Mouse (Mus musculus): ENCODE measurements at regions not wholly inside any gene's neighbourhood (a gene's known extent, or its start where the extent isn't known, plus 50 kb on each side); places are given as distances from the start of the nearest gene placed in this dataset.

DNA sequence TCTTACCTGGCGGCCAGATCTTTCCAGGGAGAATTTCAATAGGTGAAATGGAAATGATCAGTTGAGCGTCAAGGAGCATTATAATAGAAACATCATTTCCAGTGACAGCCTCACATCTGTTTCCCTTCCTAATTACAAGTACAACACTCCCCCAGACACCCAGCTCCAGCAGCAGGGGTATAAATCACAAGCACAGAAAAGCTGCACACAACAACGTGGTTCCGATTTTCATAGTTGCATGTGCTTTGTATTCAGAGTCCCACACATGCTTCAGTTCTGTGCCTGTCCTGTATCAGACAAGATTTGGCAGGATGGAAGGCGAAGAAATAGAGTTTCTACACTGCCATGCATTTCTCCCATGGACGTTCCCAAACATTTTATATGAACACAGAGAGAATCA, 215.7 kb downstream of the Hdgfl1 start:
- H3K4me2 ChIP-seq (ENCODE audit: low read depth, low read length) = no peak overlapping the region
- no peak for DNase-seq
- ATAC-seq = no peak
- H3K27ac ChIP-seq (ENCODE audit: low read depth) = no peak overlapping the region
- H3K9ac ChIP-seq (replicated peaks) = no peak overlapping the region
- no peaks in the 10 kb centered on the region for H3K9me3 ChIP-seq (ENCODE audit: low read length)
- no peaks in the 10 kb centered on the region for H3K4me1 ChIP-seq (ENCODE audit: insufficient read depth)
- H3K4me3 ChIP-seq (ENCODE audit: low read depth, low read length) = no peak overlapping the region
- no peaks in the 10 kb centered on the region for H3K27me3 ChIP-seq (ENCODE audit: insufficient read depth, low read length)
- TF ChIP-seq EP300 (IDR thresholded peaks at IDR 0.05; ENCODE audit: low read depth) (no peak), CTCF (IDR thresholded peaks at IDR 0.05; ENCODE audit: low read depth) (no peak)
- 67% methylated on average over 6 of the region's 6 CpGs for WGBS (ENCODE audit: insufficient replicate concordance)
- no peaks in the 10 kb centered on the region for H3K36me3 ChIP-seq (replicated peaks; ENCODE audit: insufficient read depth, low read length)

DNA sequence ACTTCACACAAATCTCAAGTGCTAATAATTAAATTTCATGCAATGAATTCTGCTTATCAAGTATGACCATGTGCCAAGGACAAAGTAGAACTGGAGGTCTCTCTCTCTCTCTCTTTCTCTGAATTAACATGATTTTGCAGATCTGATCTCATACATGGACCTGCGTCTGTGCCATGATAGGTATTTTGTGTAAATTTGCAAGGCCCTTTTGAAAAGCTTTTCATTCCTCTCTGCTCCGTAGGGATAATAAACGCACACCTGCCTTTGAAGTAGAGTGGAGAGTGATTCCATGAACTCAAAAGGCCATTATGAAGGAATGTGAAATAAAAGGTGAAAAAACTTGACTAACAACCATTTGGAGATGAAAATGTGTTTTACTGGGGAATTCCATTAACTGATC, 217.8 kb downstream of the Hdgfl1 start:
- Histone ChIP-seq H3K4me3 (ENCODE audit: low read depth, low read length) (no peak overlapping the region), H3K4me2 (ENCODE audit: low read depth, low read length) (no peak overlapping the region), H3K4me1 (ENCODE audit: insufficient read depth) (no peaks in the 10 kb centered on the region), H3K36me3 (replicated peaks; ENCODE audit: insufficient read depth, low read length) (no peaks in the 10 kb centered on the region), H3K27ac (ENCODE audit: low read depth) (no peak overlapping the region), H3K9me3 (ENCODE audit: low read length) (no peaks in the 10 kb centered on the region), H3K27me3 (ENCODE audit: insufficient read depth, low read length) (no peaks in the 10 kb centered on the region), H3K9ac (replicated peaks) (no peak overlapping the region)
- DNase-seq = no peak
- ATAC-seq = no peak
- TF ChIP-seq CTCF (IDR thresholded peaks at IDR 0.05; ENCODE audit: low read depth) = no peak
- TF ChIP-seq EP300 (IDR thresholded peaks at IDR 0.05; ENCODE audit: low read depth) = no peak
- 76% methylated on average over 3 of the region's 3 CpGs for WGBS (ENCODE audit: insufficient replicate concordance)

DNA sequence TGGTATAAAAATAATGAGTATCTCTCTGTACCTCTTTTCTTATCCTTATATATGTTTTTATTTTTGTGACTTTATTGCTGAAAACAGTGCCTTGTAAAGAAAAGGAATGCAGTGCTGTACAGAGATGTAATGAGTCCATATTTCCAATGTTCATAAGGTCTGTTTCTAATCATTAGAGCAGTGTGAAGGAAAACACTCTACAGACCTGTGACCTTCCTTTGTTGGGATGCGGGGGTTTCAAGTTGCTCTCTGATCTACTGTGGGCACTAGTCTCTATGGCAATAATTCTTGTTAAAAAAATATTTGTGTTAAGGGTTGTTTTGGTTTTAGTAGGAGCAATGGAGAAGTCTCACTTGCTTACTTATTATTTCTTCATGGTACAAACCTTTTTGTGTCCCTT, 231.0 kb downstream of the Hdgfl1 start:
- 64% methylated on average over 1 of the region's 1 CpGs for WGBS (ENCODE audit: insufficient replicate concordance)
- no peak for DNase-seq

DNA sequence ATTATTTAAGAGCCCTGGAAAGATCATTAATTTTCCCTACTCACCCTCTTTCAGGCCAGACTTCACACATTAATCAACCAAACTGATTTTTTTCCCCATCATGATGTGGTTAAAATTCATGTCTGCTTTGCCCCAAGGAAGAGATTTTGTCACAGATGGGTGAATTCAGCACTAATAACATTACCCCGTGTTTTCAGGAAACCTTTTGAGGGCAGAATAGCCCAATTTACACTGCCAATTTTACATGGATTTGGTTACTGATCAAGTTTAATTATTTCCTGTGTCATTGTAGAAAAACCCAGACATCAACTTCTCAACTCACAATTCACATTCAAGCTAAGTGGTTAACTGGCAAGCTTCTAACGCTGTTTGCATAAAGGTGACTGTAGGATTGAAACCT, 233.4 kb downstream of the Hdgfl1 start:
- 50% methylated on average over 2 of the region's 2 CpGs for WGBS (ENCODE audit: insufficient replicate concordance)
- Histone ChIP-seq H3K4me3 (ENCODE audit: low read depth, low read length) (no peak overlapping the region), H3K4me1 (ENCODE audit: insufficient read depth) (no peaks in the 10 kb centered on the region), H3K4me2 (ENCODE audit: low read depth, low read length) (no peak overlapping the region), H3K9me3 (ENCODE audit: low read length) (no peaks in the 10 kb centered on the region), H3K36me3 (replicated peaks; ENCODE audit: insufficient read depth, low read length) (no peaks in the 10 kb centered on the region), H3K27me3 (ENCODE audit: insufficient read depth, low read length) (no peaks in the 10 kb centered on the region), H3K9ac (replicated peaks) (no peak overlapping the region), H3K27ac (ENCODE audit: low read depth) (no peak overlapping the region)
- no peak for DNase-seq
- no peak for TF ChIP-seq CTCF (IDR thresholded peaks at IDR 0.05; ENCODE audit: low read depth)
- TF ChIP-seq EP300 (IDR thresholded peaks at IDR 0.05; ENCODE audit: low read depth) = no peak
- no peak for ATAC-seq

More for the DNA sequence above, 231.0 kb downstream of the Hdgfl1 start:
- H3K9ac ChIP-seq (replicated peaks) = no peak overlapping the region
- no peak overlapping the region for H3K4me3 ChIP-seq (ENCODE audit: low read depth, low read length)
- H3K4me1 ChIP-seq (ENCODE audit: insufficient read depth) = no peaks in the 10 kb centered on the region
- H3K9me3 ChIP-seq (ENCODE audit: low read length) = no peaks in the 10 kb centered on the region
- no peak for ATAC-seq
- no peak overlapping the region for H3K27ac ChIP-seq (ENCODE audit: low read depth)
- no peak for TF ChIP-seq EP300 (IDR thresholded peaks at IDR 0.05; ENCODE audit: low read depth)
- TF ChIP-seq CTCF (IDR thresholded peaks at IDR 0.05; ENCODE audit: low read depth) = no peak
- H3K27me3 ChIP-seq (ENCODE audit: insufficient read depth, low read length) = no peaks in the 10 kb centered on the region
- H3K4me2 ChIP-seq (ENCODE audit: low read depth, low read length) = no peak overlapping the region
- no peaks in the 10 kb centered on the region for H3K36me3 ChIP-seq (replicated peaks; ENCODE audit: insufficient read depth, low read length)

DNA sequence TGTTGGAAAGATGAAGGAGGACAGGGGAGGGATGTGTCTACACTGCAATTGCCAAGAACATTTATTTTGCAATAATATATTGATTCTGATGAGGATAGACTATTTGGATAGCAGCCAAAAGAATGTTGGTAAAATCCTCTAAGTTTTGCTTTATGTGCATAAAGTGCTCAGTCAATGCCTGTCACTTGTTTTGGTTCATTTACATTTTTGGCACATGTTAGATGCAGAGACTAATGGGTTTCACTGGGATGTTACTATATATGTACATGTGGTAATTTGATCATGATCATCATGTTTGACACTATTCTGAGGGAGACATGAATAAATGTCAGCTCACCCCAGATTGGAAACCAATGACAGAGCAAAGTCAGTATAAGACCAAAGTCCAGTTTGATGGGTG, 237.2 kb downstream of the Hdgfl1 start:
- H3K4me3 ChIP-seq (ENCODE audit: low read depth, low read length) = no peak overlapping the region
- no peak overlapping the region for H3K4me2 ChIP-seq (ENCODE audit: low read depth, low read length)
- no peaks in the 10 kb centered on the region for H3K27me3 ChIP-seq (ENCODE audit: insufficient read depth, low read length)
- ATAC-seq (no peak), DNase-seq (no peak)
- no peak for TF ChIP-seq EP300 (IDR thresholded peaks at IDR 0.05; ENCODE audit: low read depth)
- no peak for TF ChIP-seq CTCF (IDR thresholded peaks at IDR 0.05; ENCODE audit: low read depth)
- H3K27ac ChIP-seq (ENCODE audit: low read depth) = no peak overlapping the region
- H3K36me3 ChIP-seq (replicated peaks; ENCODE audit: insufficient read depth, low read length) = no peaks in the 10 kb centered on the region
- no peak overlapping the region for H3K9ac ChIP-seq (replicated peaks)
- no peaks in the 10 kb centered on the region for H3K4me1 ChIP-seq (ENCODE audit: insufficient read depth)
- no peaks in the 10 kb centered on the region for H3K9me3 ChIP-seq (ENCODE audit: low read length)

DNA sequence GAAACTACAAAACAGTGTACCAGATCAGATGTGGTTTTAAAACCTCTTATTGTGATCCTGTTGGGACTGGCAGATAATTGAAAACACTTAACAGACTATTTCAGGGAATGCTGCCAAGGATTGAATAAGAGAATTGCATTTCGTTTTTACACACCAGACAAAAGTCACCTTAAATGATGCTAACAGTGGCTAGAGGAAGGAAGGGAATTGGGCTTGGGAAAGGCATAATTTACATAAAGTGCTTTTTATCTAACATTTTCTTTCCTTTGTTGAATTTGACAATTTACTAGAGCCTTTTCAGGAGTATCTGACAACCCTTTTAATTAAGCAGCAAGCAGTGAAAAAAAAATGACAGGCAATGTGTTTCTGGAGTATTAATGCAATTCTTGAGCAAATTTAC, 250.9 kb downstream of the Hdgfl1 start:
- no peak overlapping the region for H3K9ac ChIP-seq (replicated peaks)
- no peak for DNase-seq
- 47% methylated on average over 1 of the region's 1 CpGs for WGBS (ENCODE audit: insufficient replicate concordance)
- TF ChIP-seq EP300 (IDR thresholded peaks at IDR 0.05; ENCODE audit: low read depth) (no peak), CTCF (IDR thresholded peaks at IDR 0.05; ENCODE audit: low read depth) (no peak)
- no peaks in the 10 kb centered on the region for H3K9me3 ChIP-seq (ENCODE audit: low read length)
- no peaks in the 10 kb centered on the region for H3K4me1 ChIP-seq (ENCODE audit: insufficient read depth)
- no peak overlapping the region for H3K4me3 ChIP-seq (ENCODE audit: low read depth, low read length)
- H3K27me3 ChIP-seq (ENCODE audit: insufficient read depth, low read length) = no peaks in the 10 kb centered on the region
- ATAC-seq = no peak
- no peaks in the 10 kb centered on the region for H3K36me3 ChIP-seq (replicated peaks; ENCODE audit: insufficient read depth, low read length)
- no peak overlapping the region for H3K4me2 ChIP-seq (ENCODE audit: low read depth, low read length)
- H3K27ac ChIP-seq (ENCODE audit: low read depth) = no peak overlapping the region

DNA sequence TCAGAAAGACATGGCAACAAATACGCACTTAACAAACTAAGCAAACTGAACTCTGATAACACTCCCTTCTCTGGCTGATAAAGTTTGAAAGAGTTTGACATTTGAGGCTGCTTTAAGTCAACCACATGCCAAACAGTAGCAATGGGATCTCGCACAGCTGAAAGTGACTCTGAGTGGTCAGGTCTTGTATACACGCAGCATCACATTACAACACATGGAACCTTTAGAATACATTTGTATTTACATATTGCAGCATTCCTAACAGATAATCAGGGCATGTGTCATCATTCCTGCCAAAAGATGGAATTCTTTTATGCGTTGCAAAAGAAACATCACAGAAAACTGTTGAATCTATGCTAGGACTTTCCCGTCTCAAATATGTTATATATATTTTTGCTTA, 251.5 kb downstream of the Hdgfl1 start:
- Histone ChIP-seq H3K9me3 (ENCODE audit: low read length) (no peaks in the 10 kb centered on the region), H3K4me2 (ENCODE audit: low read depth, low read length) (no peak overlapping the region), H3K4me1 (ENCODE audit: insufficient read depth) (no peaks in the 10 kb centered on the region), H3K4me3 (ENCODE audit: low read depth, low read length) (no peak overlapping the region), H3K27ac (ENCODE audit: low read depth) (no peak overlapping the region), H3K9ac (replicated peaks) (no peak overlapping the region), H3K27me3 (ENCODE audit: insufficient read depth, low read length) (no peaks in the 10 kb centered on the region), H3K36me3 (replicated peaks; ENCODE audit: insufficient read depth, low read length) (no peaks in the 10 kb centered on the region)
- DNase-seq (no peak), ATAC-seq (no peak)
- 58% methylated on average over 5 of the region's 5 CpGs for WGBS (ENCODE audit: insufficient replicate concordance)
- TF ChIP-seq EP300 (IDR thresholded peaks at IDR 0.05; ENCODE audit: low read depth) = no peak
- no peak for TF ChIP-seq CTCF (IDR thresholded peaks at IDR 0.05; ENCODE audit: low read depth)
